Mouse (Mus musculus): ENCODE measurements around the gene Ikzf1. TPM values are rescaled to one million over a fixed set of nuclear protein-coding genes. Genes with fewer than 3 reads are reported as not detected.

Ikzf1 gene
- total RNA-seq, 2 experiments from 2014 or later: 2.3 to 2.5 TPM

DNA sequence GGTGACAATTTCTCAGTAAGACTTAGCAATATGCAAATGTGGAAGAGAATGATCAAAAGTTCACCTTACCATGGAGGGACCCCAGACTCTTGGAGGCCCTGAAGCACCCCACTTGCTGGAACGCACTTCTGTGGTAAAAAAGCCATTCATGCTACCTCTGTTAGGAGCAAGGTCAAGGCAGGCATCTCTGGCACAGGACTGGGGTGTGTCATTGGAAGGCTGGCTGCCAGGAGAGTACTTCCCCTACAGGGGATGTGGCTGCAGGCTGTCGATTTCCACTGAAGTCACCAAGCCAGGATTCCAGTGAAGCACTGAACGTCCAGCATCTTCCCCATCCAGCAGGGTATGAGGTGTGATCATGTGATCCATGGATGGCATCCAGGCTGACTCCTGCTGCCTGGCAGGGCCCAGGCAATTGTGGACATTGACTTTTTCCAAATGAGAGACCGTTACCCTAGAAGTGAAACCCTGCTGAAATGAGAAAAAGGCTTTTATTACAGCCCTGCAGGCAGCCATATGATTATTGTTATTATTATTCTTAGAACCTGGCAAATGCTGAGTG is 32.9 kb downstream of the Ikzf1 start:
- peak; percentile 2 for DNase-seq
- intact Hi-C loops (cut with DNase I): no loop called here

DNA sequence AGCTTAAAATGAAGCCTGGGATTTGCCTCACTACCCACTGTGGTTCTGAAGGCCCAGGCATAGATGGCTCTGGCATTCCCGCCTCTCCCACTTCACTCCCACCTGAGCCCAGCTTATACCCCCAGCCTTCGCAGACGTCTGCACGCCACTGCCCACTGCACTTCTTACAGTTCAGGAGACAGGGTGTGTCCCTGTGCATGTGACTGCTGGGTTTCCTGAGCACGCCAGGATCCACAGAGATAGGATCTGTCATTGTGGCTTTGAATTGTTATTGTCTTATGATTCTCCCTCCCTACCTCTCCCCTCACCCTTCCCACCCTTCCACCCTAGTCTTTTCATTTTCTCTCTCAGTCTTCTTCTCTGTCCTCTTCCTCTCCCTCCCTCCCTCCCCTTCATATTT is 34.9 kb downstream of the Ikzf1 start:
- DNase-seq: no peak
- intact Hi-C loops (cut with DNase I): no loop called here

DNA sequence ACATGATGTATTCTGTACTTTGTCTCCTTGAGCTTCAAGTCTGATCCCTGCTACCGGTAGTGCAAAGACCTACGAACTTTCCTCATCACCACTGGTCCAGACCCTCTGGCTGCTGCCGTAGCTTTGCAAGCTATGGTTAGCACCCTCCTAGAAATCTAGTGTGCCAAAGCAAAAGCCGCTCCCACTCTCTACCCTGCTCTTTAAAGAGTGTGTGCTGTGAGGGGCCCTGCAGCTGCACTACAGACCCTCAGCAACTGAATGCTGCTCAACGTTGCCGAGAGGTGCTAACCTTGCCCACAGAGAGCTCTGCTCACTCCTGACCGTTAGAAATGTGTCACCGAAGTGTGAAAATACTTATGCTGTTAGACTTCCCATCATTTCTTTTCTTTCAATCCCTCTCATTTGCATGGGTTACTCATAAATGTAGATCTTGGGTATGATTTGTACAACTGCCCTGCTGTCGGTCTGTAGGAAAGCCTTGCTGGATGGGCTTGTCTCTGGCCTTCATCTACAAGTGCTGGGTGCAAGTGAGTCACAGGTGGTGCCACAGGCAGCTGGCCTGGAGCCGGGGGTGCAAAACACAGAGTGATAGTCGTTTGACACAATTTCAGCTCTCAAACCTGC is 40.6 kb downstream of the Ikzf1 start:
- intact Hi-C loops (cut with DNase I): no loop called here
- no peak for DNase-seq

DNA sequence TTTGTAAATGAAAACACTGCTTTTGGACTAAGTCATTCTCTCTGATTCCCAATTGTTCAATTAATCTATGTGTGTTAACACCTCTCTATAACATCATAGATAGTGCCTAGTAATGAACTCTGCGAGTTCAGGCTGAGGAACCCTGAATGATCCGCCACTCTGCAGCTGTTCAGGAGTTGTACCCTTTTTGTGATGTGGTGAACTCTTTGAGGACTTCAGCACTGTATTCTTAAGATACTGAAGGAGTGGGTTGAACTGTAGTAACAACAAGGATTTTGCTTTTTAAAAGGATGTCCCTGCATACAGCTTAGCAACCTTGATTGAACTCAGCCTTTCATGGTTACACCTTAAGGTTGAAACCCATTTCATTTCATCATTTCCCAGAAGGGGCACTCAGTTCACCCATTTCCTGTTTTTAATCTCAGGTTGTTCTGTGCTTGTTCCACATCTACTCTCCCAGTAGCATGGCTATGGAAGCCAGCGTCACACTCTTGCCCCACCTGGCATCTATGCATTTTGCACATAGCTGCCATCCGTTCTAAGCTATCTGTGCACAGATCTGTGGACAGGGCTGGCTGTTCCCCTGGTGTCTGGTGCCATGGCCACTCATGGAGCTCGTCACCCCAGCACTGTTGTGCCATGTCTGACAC is 41.2 kb downstream of the Ikzf1 start:
- DNase-seq: no peak
- intact Hi-C loops (cut with DNase I): no loop called here

DNA sequence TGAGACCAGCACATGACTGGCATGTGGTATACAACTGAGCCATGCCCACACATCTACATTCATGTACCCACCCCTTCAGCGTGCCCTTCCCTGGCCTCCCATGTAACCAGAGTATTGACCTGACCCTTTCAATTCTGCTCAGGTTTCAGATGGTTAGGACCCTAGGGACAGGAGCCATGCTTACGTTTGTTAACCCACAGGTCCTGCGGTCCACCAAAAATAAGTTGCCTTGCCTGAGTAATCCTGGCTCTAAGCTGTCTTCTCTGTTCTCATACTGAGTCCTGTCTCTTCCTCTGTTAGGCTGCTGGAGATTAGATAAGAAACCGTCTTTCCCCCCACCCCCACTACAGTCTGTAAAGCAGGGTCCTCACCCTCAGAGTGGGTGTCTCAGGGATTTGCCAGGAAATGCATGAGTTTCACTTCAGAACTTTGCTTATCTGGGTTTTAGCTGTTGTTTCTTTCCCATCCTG is 42.0 kb downstream of the Ikzf1 start:
- DNase-seq: no peak
- intact Hi-C loops (cut with DNase I): no loop called here

DNA sequence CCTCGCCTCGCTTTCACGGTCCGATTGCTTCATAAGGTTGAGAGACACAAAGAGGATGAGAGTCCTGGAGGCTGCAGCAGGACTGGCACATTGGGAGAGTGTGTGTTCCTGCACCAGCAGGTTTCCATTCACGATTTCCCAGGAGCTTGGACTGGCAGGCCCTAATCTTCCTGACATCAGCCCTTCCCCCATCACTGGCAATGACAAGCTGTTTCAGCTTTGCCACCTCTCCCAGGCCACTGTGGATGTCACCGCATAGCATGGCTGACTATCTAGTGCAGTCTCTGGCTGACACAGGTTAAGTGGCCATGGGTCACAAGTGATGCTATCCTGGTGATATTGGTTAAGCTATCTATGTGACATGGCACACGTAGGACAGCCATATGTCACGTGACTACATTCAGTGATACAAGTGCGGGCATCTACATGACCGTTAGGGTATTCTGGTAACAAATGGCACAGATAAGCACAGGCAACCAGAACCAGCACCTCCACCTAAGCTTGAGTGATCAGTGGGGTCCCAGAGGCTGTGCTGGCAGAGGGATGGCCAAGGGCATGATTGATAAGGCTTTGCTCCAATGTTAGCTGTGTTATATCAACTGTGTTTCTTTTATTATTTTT is 43.2 kb downstream of the Ikzf1 start:
- intact Hi-C loops (cut with DNase I): no loop called here
- DNase-seq: no peak

DNA sequence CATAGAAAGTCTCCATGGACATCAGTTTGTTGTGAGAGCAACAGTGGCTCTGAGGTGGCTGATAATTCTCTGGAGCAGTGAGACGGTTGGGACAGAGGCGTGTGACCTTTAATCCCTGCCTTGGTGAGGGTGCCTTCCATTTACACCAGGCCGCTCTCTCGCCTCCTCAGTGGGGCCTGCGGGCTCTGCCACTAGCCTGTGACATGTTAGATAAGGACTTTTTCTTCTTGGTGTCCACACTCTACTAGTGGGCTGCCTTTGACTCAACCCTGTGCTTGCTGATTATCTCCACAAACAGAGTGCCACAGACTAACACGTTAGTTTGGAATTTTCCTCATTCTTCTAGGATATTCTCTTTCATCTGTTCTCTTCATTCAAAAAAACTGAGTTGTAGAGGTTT is 44.4 kb downstream of the Ikzf1 start:
- no peak for DNase-seq
- intact Hi-C loops (cut with DNase I): no loop called here

DNA sequence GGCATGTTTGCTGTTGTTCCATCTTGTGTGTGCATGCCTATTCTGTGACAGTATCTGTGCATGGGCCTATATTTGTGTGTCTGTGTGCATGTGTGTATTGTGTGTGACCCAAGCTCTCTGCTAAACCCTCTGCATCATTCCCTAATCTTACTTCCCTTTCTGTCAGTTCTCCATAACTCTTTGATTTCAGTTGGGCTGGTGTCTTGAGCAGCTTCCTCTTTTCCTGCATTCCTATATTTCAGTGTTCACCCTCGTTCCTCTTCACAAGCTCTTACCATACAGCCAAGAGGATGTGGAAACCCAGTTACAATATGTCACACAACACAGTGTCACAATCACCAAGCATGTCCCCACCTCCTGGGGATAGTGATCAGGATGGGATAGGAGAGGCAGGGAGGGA is 45.3 kb downstream of the Ikzf1 start:
- intact Hi-C loops (cut with DNase I): no loop called here
- DNase-seq: no peak

DNA sequence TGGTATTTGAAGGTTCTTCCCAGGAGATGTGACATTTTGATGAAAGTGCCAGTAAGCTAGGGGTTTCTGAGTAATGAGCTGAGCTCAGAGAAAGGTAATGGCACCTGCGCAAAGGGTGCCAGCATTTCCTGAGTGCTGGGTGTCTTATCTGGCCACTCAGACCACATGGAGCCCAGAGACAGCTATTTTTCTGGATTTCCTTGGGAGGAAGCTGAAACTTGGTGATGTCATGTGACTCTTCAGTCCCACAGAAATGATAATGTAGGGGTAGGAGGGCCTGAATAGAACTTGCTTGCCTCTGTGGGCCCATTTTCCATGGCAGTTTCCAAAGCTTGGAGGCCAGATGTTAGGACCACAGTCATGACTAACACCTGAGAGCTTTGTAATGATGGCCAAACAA is 46.9 kb downstream of the Ikzf1 start:
- intact Hi-C loops (cut with DNase I): no loop called here
- no peak for DNase-seq

DNA sequence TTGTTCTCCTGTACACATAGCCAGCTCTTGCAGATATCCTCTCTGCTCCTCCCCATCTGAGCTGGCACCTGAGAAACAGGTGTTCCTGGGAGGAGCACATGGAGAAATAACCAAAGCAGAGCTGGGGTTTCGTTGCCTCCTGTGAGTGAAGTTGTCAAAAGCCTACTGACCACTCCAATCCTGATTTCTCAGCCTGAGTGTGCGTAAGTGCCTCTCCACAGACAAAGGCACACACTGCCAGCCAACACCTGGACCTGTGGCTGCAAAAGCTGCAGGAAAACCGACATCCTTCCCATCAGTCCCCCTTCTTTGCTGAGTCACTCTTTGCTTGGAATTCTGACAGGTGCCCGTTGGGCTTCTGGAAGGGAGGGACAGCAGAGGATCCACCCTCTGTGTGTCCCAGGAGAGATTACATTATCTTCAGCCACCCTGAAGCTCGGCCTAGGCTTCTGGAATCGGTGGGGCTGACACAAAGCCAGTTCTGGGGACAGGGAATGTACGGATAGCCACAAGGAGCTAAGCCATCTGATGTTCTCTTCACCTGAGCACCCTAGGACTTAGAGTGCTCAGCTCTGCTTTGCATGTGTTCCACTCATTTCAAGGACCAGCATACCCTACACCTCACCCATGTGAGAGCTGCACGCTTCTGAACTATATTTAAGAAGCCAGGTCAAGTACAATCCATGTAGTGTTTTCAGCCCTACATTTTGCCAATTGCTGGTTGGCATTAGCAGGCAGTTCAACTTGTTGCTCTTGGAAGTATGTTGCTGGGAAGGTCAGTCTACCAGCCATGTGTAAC is 48.4 kb downstream of the Ikzf1 start:
- no peak for DNase-seq
- intact Hi-C loops (cut with DNase I): no loop called here

DNA sequence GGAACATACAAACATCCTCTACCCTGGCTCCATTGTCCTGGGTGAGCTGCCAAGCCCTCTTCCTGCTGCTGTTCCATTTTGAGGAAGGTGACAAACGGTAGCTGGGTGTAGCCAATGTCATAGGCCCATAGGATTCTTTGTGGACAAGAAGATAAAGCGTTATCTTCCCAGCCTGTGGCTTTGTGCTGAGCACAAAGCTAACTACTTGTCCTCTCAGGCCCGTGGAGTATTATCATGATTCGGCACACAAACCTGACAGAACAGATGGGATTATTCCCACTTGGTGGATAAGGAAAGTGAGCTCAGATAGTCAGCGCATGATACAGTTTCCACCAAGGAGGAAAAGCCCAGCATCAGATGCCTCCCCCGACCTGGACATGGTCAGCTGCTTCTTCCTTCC is 50.4 kb downstream of the Ikzf1 start:
- intact Hi-C loops (cut with DNase I): no loop called here
- no peak for DNase-seq

DNA sequence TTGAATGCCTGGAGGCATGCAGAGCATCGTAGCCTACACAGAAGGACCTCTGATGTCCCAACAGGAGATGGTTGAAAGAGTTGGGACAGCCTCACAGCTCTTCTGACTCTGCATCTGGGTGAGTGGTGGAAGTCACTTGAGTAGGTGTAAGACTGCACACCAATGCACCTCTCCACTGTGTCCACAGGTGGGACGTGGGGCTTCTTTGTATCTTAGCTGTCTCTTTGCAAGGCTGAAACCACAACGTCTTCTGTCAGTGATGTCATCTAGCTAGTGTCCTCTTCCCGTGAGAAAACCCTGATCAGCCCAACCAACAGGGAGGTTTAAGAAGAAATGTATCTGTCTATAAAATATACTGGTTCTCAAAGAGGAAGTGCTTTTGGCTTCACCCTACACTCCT is 52.1 kb downstream of the Ikzf1 start:
- intact Hi-C loops (cut with DNase I): no loop called here
- no peak for DNase-seq

DNA sequence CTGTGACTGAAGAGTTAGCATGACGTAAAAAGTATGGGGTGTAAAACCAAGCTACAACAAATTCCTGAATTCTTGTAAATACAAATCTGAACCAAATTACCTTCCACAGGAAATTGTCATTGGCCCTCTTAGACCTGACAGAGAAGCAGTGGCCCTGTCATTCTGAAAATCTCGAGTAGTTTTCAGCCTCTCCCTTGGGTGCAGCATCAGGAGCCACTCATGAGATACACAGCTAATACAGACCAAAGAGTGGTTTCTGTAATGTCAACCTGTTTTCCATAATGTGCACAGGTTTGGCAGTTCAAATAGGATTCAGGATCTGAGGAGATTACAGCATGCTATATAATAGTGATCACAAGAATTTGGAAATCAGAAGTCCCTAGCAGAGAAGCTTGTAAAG is 52.8 kb downstream of the Ikzf1 start:
- intact Hi-C loops (cut with DNase I): no loop called here
- no peak for DNase-seq

DNA sequence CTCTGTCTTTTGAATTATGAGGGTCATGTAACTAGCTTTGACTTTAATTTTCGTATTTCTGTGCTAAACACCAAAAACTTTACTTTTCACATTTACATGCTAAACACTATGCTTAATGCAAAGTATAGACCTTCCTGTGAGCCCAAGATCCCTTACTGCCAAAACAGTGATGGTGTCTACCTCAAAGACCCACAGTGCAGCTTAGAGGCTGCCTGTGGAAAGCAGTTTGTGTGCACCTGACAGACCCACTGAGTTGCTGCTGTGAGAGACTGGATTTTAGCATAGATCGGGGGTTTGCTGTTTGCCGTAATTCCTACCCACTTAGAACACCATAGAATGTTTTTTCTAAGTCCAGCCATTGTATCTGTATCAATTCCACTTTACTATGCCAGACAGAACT is 54.3 kb downstream of the Ikzf1 start:
- DNase-seq: no peak
- intact Hi-C loops (cut with DNase I): no loop called here

DNA sequence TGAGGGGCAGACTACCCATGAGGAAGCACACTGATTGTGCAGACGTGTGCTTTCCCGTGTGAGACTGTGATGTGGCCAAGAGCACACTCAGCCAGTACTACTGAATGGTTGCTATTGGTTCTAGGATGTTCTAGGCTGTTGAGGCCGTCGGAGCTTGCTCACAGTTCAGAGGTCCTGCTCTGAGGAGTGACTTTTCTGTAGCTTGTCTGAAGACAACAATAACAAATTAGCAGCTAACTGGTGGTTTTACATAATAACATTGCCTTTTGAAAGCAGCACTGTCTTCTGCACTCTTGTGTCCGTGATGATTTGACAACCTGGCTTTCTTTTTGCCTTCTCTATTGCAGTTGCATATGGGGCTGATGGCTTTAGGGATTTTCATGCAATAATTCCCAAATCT is 55.8 kb downstream of the Ikzf1 start:
- intact Hi-C loops (cut with DNase I): no loop called here
- DNase-seq: no peak

DNA sequence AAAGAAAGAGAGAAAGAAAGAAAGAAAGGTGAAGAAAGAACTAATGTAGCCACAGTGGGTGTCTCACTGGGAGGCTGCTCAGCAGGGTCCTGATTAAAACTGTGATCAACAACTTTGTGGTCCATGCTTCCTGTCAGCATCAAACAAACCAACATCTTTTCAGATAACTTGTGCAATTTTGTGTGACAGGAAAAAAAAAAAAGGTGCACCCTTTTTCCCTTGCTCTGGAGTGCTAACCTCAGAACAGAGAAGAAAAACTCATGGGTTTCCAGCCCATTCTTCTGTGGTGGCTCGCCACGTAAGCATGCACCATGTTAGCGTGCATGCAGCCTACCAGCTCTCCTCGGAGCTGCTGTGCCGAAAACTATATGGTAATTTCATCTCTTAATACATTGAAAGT is 56.8 kb downstream of the Ikzf1 start:
- no peak for DNase-seq
- intact Hi-C loops (cut with DNase I): no loop called here

DNA sequence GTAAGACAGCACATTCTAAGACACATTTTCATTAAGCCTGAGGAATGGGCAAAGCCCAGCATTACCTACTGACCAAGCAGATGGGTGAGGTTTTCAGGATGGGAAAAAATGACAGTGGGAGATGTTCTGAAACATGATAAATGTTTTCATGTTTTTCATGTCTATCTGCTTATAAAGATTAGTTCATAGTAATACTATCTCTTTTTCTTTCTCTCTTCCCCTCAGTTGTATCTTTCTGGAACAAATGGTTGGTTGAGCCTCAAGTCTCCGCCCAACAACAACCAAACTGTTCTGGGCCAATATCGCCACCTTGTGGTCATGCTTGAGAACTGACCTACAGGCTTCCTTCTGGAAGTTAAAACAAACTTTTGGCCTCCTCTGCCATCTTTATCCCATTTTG is 57.8 kb downstream of the Ikzf1 start:
- DNase-seq: peak; percentile 11
- intact Hi-C loops (cut with DNase I): no loop called here

DNA sequence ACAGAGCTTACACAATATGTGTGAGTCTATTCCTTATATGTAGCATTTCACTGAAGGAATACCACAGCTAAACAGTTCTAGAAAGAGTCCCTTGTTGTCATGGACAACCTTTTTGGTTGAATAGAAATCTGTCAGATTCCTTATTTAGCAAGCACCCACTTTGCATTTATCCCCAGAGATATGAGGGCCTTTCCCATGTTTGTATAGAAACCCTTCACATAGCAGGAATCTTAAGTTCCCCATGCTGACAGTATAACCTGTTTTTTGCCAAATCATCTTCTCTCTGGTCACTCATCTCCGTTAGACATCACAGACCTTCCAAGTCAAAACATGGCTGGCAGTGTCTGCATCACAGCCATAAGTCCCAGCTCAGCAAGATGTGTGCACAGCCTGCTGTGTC is 59.4 kb downstream of the Ikzf1 start:
- no peak for DNase-seq
- intact Hi-C loops (cut with DNase I): no loop called here

DNA sequence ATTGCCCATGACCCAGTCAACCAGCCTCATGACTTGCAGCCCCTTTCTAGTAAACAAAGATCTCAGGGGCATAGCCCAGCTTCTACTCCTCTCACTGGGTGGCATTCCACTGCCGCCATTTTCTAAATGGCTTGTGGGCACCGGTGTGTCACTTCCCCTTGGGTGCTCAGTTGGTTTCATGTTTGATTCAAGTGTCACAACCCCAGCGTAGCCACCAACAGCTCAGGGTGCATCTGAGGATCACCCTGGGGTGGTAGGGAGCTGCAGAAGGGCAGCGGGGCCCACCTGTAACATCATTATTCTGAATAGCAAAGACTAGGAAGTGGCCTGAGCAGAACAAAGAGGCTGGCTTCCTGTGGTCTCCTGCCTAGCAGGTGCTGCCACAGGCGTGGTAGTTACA is 66.3 kb downstream of the Ikzf1 start:
- no peak for DNase-seq
- intact Hi-C loops (cut with DNase I): no loop called here

DNA sequence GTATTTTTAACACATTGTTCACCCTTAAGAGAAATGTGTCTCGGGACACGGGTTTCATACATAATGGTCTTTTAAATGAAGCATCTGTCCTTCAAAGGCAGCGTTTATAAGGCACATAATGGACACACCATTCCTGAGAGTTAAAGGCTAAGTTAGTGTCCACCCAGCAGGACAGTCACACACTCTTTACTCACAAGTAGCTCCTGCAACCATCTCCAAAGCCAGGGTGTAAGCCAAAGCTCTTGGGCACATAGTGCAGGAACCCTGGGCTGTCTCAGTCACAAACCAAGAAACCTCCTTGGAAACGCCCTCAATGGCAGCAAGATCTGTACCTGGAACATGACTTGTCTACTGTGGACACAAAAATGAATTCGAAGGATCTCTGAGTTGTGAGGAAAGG is 68.1 kb downstream of the Ikzf1 start:
- intact Hi-C loops (cut with DNase I): no loop called here
- DNase-seq: no peak

DNA sequence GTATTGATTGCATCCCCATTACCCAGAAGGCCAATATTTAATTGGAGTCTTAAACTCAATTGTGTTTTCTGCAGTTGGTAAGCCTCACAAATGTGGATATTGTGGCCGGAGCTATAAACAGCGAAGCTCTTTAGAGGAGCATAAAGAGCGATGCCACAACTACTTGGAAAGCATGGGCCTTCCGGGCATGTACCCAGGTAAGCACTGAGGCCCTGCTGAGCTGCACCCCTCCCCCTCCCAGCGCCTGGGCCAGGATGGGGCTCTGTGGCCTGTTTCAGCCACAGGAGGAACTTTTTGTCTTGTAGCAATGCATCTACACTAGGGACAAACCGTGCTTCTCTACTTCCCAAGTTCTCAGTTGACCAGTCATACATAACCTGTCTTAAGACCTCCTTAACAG is 73.3 kb downstream of the Ikzf1 start:
- intact Hi-C loops (cut with DNase I): no loop called here
- no peak for DNase-seq

All from left cerebral cortex, postnatal 4 days (tissue).